Mouse (Mus musculus) left cerebral cortex, postnatal 25 days (tissue): ENCODE results near the gene Gm10974. TPM values are rescaled to one million over a fixed set of nuclear protein-coding genes. Genes with fewer than 3 reads are reported as not detected.

Source experiments
- DNase-seq, 2 experiments: peaks; one replicate each; pipeline ENCODE4 v3.0.0; 2022; ENCODE audit warnings: low spot score in 2 of 2, mixed read lengths in 1 of 2
- intact Hi-C: fragments of 180-260 bp; cut with DNase I; formaldehyde crosslinking; loops from one replicate; pipeline ENCODE4 v1.15.1; 2025
- microRNA-seq, 2 experiments: library from miRNA; unstranded; fragments of <30 nt; microRNA quantifications; one replicate each; pipeline ENCODE4 v1.2.0; 2022
- total RNA-seq, 2 experiments: library from RNA; stranded (reverse); gene quantifications; 2 replicates each; pipeline ENCODE4 v1.2.3; 2021

The Gm10974 gene
- total RNA-seq, 2 experiments from 2014 or later = not detected

DNA sequence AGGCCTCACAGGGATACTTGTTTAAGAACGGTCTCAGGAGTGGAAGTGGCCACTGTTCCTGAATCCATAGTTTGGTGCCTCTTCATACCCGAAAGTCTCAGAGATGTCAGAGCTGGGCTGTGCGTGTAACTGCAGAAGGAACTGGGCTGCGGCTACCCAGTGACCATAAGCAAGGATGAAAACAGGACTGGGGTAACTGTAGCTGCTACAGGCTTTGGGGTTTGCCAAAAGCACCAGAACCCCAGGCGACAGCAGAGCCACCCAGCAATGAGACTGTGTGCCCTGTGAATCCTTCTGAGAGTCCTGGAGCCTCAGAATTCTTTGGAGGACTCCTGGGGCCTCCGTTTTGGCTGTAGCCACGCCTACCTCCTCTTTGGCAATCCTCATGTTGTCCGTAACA is 35.9 kb downstream of the Gm10974 start:
- intact Hi-C loops = no loop called here

DNA sequence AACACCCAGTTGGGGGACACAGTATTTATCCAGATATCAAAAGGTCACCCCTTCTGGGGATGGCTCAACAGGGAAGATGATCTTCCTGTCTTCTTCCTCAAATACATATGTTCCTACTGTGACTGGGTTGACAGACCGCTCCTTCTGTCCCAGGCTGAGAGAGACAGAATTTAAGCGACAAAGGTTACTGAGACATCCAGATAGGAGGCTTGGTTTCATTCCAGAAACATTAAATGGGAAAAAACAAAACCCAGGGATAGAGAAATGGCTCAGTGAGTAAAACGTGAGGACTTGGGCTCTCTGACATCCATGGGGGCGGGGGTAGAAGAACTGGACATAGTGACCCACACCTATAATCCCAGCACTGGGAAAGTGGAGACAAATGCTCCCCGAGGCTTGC is 37.2 kb downstream of the Gm10974 start:
- intact Hi-C loops = no loop called here
- no peak for DNase-seq

More for the DNA sequence above, 35.9 kb downstream of the Gm10974 start:
- no peak for DNase-seq

GRCm38 (mm10) chr7:66404141-66404540 is 38.4 kb downstream of the Gm10974 start:
- intact Hi-C loops = no loop called here
- DNase-seq = no peak

GRCm38 (mm10) chr7:66404802-66405201 is 39.1 kb downstream of the Gm10974 start:
- intact Hi-C loops = no loop called here

GRCm38 (mm10) chr7:66405541-66405940 is 39.8 kb downstream of the Gm10974 start:
- no peak for DNase-seq
- intact Hi-C loops = no loop called here

More at GRCm38 (mm10) chr7:66404802-66405201, 39.1 kb downstream of the Gm10974 start:
- DNase-seq = no peak

DNA sequence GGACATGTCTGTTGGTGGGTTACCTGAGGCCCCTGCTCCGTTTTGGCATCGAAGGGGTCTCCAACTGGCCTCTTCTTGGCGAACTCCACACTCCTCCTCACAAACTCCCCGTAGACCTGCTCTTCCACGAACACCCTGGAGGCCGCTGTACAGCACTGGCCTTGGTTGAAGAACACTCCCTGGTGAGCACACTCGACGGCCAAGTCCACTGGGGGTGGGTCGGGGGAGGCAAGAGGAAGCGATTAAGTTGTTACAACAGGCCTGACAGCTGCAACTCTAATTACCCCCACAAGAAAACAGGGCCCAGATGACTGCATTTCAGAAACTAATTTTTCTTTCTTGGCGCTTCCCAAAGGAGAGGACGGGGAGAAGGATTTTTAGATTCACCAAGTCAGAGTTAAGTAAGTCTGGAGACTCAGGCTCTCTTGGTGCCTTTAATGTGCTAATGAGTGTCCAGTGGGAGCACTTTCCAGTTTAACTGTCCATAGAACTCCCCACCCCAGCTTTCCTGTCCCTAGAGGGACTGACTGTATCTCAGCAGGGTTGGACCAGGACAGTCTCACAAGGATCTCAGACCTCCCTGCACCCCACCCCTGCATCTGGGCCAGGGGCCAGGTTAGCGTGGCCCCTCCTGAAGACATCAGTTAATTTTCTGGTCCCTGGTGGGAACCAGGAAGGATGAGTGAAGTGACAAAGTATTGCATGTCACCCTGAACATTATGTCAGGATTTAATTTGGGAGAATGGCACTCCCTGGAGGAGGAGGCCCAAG is 40.4 kb downstream of the Gm10974 start:
- intact Hi-C loops = no loop called here

DNA sequence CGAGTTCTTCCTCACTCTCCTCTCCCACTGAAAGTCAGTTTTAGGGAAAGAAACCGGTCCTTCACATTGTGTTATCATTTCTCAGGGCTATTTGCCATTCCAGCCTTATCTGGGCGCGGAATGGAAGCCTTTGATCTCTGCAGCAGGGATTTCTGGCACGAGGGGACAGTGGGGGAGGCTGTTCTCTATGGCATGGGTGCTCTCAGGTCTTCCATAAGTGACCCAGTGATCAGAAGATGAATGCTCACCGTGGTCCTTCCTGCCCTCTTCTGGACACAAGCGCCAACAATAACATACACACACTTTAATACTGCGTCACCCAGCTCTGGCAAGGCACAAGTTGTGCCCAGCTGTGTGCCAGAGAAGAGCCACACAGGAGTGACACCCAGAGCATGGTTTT is 41.3 kb downstream of the Gm10974 start:
- intact Hi-C loops = no loop called here
- DNase-seq = no peak

More for the DNA sequence above, 40.4 kb downstream of the Gm10974 start:
- no peak for DNase-seq

GRCm38 (mm10) chr7:66409433-66409832 is 43.7 kb downstream of the Gm10974 start:
- intact Hi-C loops = loop anchor here (1.0 kb wide), 1 partner anchor 252 kb away; no protein-coding TSS in a partner anchor
- DNase-seq = peak in 1 of 2 experiments; percentile 36

- DNase-seq = no peak
- intact Hi-C loops = no loop called here
Observed at GRCm38 (mm10) chr7:66413093-66413492, 47.4 kb downstream of the Gm10974 start.

DNA sequence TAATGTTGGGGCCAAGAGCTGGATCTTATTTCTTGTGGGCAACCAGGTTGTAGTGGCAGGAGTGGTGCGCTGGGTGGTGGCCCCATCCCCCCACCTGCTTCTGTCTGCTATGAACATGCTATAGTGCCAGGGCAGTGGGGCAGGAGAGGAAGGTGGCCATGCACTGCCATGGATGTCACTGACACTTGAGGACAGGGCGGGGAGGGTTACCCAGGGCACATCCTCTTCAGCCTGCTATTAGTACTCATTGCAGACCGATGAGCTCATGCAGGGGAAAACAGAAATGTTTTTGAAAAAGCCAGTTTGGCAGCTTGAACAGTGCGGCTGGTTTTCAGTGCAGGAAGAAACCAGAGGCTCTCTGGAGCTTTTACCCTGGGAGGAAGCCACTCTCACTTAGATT is 51.1 kb downstream of the Gm10974 start:
- intact Hi-C loops = no loop called here
- no peak for DNase-seq

DNA sequence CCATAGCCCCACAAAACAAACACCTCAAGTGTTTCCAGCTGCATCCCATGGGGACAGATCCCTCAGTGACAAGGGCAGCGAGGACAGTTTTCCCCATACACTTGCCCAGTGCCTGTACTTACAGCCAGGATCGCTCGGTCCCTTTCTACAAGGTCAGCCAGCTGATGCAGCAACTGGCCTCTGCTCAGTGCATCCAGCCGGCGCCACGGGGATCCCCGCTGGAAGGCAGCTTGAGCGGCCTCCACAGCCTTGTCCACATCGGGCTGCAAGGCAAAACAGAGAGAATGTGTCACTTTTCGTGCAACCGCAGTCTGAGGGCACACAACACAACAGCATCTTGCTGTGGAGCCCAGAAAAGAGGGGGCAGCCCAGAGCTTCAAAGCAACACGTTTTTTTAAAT is 53.3 kb downstream of the Gm10974 start:
- DNase-seq = no peak
- intact Hi-C loops = no loop called here

DNA sequence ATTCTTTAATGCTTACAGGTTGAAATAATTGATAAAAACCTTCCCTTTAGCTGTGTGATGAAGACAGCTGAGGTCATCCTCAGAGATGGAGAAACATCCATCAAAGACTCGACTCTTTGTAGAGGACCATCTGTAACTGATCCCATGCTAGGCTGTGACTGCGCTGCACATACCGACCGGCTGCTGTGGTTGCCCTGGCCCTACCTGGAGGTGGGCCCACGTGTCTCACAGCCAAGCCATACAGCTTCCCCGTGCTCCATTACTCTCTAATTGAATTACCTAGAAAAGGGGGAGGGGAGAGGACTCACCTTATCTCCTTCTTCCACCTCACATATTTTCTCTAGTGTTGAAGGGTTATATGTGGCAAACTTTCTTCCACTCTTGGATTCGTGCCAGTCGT is 56.2 kb downstream of the Gm10974 start:
- intact Hi-C loops = no loop called here

DNA sequence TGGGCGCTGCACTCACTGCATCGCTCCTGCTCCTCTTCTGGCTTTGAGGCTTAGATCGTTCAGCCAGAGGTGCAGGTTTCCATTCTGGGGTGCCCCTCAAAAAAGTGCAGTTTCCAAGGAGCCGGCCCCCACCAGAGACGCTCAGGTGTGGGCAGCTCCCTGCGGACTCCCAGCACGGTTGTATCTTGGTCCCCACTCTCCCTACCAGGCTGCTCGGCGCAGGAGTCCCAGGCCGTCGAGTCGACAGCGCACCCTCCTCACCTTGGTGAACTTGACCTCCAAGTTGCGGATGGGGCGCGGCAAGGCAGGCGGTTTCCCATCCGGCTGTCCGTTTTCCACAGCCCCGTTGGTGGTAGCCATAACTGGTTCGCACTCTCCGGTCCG is 61.3 kb downstream of the Gm10974 start:
- no peak for DNase-seq
- intact Hi-C loops = no loop called here

More for the DNA sequence above, 56.2 kb downstream of the Gm10974 start:
- DNase-seq = no peak

DNA sequence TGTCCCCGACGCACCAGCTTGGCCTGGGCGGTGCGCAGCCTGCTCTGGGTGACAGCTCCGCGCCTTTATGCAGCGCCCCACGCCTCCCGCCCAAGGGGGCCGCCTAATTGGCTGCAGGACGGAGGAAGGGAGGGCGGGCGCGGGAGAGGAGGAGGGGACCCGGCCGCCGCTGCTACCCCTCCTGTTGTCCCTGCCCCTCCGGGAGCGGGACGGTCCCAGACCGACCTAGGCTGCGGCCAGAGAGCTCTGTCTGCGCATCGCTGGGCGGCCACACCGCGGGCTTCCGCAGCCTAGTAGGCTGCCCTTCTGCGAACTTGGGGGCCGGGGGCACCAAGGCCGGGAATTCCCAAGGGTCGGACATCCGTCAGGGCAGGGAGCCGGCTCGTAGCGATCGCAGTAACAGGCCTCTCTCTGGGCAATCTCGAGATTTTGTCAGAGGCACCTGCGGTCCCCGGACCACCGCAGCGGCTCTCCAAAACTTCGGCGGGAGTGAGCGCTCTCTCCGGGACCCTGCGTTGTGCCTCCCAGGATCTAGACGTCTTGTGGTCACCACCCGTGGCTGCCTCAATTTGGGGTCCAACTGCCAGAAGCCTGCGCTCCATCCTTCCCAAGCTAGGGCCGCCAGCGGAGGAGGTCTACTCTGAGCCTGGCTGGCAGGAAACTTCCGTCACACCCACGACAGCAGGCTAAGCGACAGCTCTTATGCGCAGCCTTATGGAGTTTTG is 61.9 kb downstream of the Gm10974 start, which contains the start of gene Aldh1a3:
Aldh1a3 (minus strand) TSS at position 81 of the 725 bp plus-strand sequence.
- intact Hi-C loops = no loop called here
- DNase-seq = peak in 1 of 2 experiments; percentile 53

GRCm38 (mm10) chr7:66434453-66434935 is 68.8 kb downstream of the Gm10974 start:
- intact Hi-C loops = loop anchor here (1.0 kb wide), 1 partner anchor 227 kb away; no protein-coding TSS in a partner anchor
- peak; percentile 72 to 77 for DNase-seq

Small RNA genes within 50 kb of the gene (microRNA-seq; reads per million reads assigned to microRNA genes)
- 0 reads per million in 2 experiments for gene Mir7057

Other genes starting within 250 kb of the Gm10974 start
- gene Lrrk1, start 22.4 kb downstream of the Gm10974 start, total RNA-seq = 1 to 10 TPM; 3.8 to 4.9 TPM
- gene Aldh1a3, start 61.6 kb downstream of the Gm10974 start, total RNA-seq = 1 to 10 TPM; 1.5 to 2.8 TPM